Mouse (Mus musculus) heart, embryonic 14.5 days (tissue): Measurements from ENCODE around the gene Cckar. TPM values are rescaled to one million over a fixed set of nuclear protein-coding genes. Genes with fewer than 3 reads are reported as not detected.
"Not testable (repeated sequence)": the region's sequence is repeated elsewhere in the genome, so short reads cannot be mapped to it uniquely, and the experiment has no call there.

Source experiments
- ATAC-seq: fragments of 200-750 bp; cut with Nextera tagmentation; 2 replicates; pipeline ENCODE4 v1.8.0; 2017; ENCODE audit warnings: low read depth, moderate TSS enrichment; ENCODE audit not compliant: insufficient number of reproducible peaks, insufficient read depth, low FRiP score
- H3K27ac ChIP-seq, 2 experiments: fragments of 200-500 bp in 1 of 2; fragments of 300-500 bp in 1 of 2; sonication (generic) in 1 of 2; replicated peaks in 1 of 2; 2 replicates each; pipeline ENCODE4 v1.5.1; 2012 to 2014; ENCODE audit warnings: low read depth in 2 of 2, low read length in 2 of 2, control low read depth in 1 of 2, mild to moderate bottlenecking in 1 of 2, mixed read lengths in 1 of 2; ENCODE audit not compliant: control insufficient read depth in 1 of 2, insufficient read depth in 1 of 2
- H3K27me3 ChIP-seq: fragments of 300-500 bp; sonication (generic); 2 replicates; pipeline ENCODE4 v1.6.1; 2014; ENCODE audit warnings: mild to moderate bottlenecking, low read length, control low read depth; ENCODE audit not compliant: control insufficient read depth, insufficient read depth
- H3K36me3 ChIP-seq: fragments of 300-500 bp; sonication (generic); 2 replicates; pipeline ENCODE4 v1.6.1; 2014; ENCODE audit warnings: mild to moderate bottlenecking, control low read depth, low read length, mixed read lengths; ENCODE audit not compliant: control insufficient read depth, insufficient read depth
- H3K4me1 ChIP-seq, 2 experiments: fragments of 200-500 bp in 1 of 2; fragments of 300-500 bp in 1 of 2; sonication (generic) in 1 of 2; 2 replicates each; pipeline ENCODE4 v1.6.1; 2012 to 2014; ENCODE audit warnings: low read length in 2 of 2, control low read depth in 1 of 2, mixed read lengths in 1 of 2; ENCODE audit not compliant: control insufficient read depth in 2 of 2, insufficient read depth in 2 of 2
- H3K4me2 ChIP-seq: fragments of 300-500 bp; sonication (generic); 2 replicates; pipeline ENCODE4 v1.6.1; 2014; ENCODE audit warnings: mild to moderate bottlenecking, low read length
- H3K4me3 ChIP-seq, 2 experiments: fragments of 200-500 bp in 1 of 2; fragments of 300-500 bp in 1 of 2; sonication (generic) in 1 of 2; 2 replicates each; pipeline ENCODE4 v1.5.1; 2012 to 2014; ENCODE audit warnings: low read length in 2 of 2, mild to moderate bottlenecking in 2 of 2, control low read depth in 1 of 2, low read depth in 1 of 2, moderate library complexity in 1 of 2; ENCODE audit not compliant: control insufficient read depth in 1 of 2, insufficient read depth in 1 of 2
- H3K9ac ChIP-seq: fragments of 300-500 bp; sonication (generic); 2 replicates; pipeline ENCODE4 v1.6.1; 2014; ENCODE audit warnings: mild to moderate bottlenecking, low read length
- H3K9me3 ChIP-seq: fragments of 300-500 bp; sonication (generic); 2 replicates; pipeline ENCODE4 v1.6.1; 2016; ENCODE audit warnings: low read length, control low read depth; ENCODE audit not compliant: control insufficient read depth
- WGBS: fragments of 180-500 bp; shearing (Covaris S2); extraction: QIAGEN DNeasy Blood & Tissue Kit; methylation state at CpG from one replicate; pipeline ENCODE4 v1.1.7; 2014; 5-methylcytosine and 5-hydroxymethylcytosine counted together
- polyA plus RNA-seq: library from polyadenylated mRNA; unstranded; fragments of >200 nt; fragmentation: Nextera tagmentation; extraction: Ambion mirVana; gene quantifications from 2 replicates; pipeline ENCODE4 v1.2.1, GENCODE M21; 2014

The Cckar gene
- polyA plus RNA-seq, 1 experiment from 2014 or later: 1.8 TPM

- ATAC-seq, H3K4me3 ChIP-seq, H3K27ac ChIP-seq, H3K9ac ChIP-seq, H3K9me3 ChIP-seq, H3K4me2 ChIP-seq, H3K36me3 ChIP-seq, H3K27me3 ChIP-seq, H3K4me1 ChIP-seq: not testable (repeated sequence)
- WGBS: 83% methylated on average over 6 of the region's 6 CpGs
These were observed 33.9 kb downstream of the Cckar start for GRCm38 (mm10) chr5:53673493-53674150.

GRCm38 (mm10) chr5:53672352-53672751, 35.2 kb downstream of the Cckar start:
- Histone ChIP-seq H3K27me3 (no peaks in the 10 kb centered on the region), H3K4me1 (peaks cover 0 to 7% of the 10 kb centered on the region in 2 experiments; a peak in 3 of 4 replicates), H3K27ac (no peak overlapping the region), H3K9ac (no peak overlapping the region), H3K36me3 (no peaks in the 10 kb centered on the region), H3K9me3 (no peaks in the 10 kb centered on the region), H3K4me2 (no peak overlapping the region), H3K4me3 (no peak overlapping the region)
- no peak for ATAC-seq
- 17% methylated on average over 5 of the region's 5 CpGs for WGBS

DNA sequence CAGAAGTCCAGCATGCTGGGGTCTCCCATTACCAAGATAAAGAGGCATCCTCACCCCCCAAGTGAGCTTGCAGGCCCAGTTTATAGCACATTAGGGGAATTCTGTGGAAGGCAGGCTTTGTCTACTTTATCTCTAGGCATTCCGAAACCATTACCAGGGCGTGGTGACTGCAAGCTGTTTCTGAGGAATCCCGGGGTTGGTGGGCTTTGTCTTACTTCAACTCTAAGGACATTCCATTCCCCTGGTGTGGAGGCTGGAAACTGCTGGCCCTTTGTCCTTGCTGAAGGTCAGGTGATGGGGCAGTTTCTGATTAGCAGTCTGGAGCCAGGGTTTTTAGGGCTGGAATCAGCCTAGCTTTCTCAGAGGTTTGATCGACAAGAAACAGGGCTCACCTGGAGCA, 36.0 kb downstream of the Cckar start:
- H3K9me3 ChIP-seq: no peaks in the 10 kb centered on the region
- H3K4me3 ChIP-seq: no peak overlapping the region
- H3K27me3 ChIP-seq: no peaks in the 10 kb centered on the region
- no peak overlapping the region for H3K9ac ChIP-seq
- peaks cover 0 to 7% of the 10 kb centered on the region in 2 experiments; a peak in 3 of 4 replicates for H3K4me1 ChIP-seq
- H3K36me3 ChIP-seq: no peaks in the 10 kb centered on the region
- no peak overlapping the region for H3K4me2 ChIP-seq
- no peak for ATAC-seq
- H3K27ac ChIP-seq: no peak overlapping the region
- WGBS: 35% methylated on average over 4 of the region's 4 CpGs

GRCm38 (mm10) chr5:53670321-53670938, 37.1 kb downstream of the Cckar start:
- no peak overlapping the region for H3K27ac ChIP-seq
- H3K9me3 ChIP-seq: no peaks in the 10 kb centered on the region
- H3K4me2 ChIP-seq: no peak overlapping the region
- no peaks in the 10 kb centered on the region for H3K27me3 ChIP-seq
- no peak overlapping the region for H3K9ac ChIP-seq
- H3K4me3 ChIP-seq: no peak overlapping the region
- WGBS: 86% methylated on average over 10 of the region's 10 CpGs
- no peaks in the 10 kb centered on the region for H3K36me3 ChIP-seq
- ATAC-seq: no peak
- H3K4me1 ChIP-seq: peaks cover 0 to 7% of the 10 kb centered on the region in 2 experiments; a peak in 3 of 4 replicates

DNA sequence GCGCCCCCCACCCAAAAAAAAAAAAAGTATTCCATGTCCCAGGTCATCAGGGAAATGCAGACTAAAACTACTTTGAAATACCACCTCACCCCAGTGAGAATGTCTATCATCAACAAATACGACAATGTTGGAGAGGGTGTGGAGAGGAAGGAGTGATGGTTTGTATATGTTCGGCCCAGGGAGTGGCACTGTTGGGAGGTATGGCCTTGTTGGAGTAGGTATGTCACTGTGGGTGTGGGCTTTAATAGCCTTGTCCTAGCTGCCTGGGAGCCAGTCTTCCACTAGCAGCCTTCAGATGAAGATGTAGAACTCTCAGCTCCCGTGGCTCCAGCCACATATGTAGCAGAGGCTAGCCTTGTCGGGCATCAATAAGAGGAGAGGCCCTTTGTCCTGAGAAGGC, 39.5 kb downstream of the Cckar start:
- H3K9ac ChIP-seq: no peak overlapping the region
- ATAC-seq: no peak
- no peaks in the 10 kb centered on the region for H3K27me3 ChIP-seq
- no peaks in the 10 kb centered on the region for H3K9me3 ChIP-seq
- H3K4me3 ChIP-seq: no peak overlapping the region
- H3K4me1 ChIP-seq: peaks cover 0 to 7% of the 10 kb centered on the region in 2 experiments; a peak in 3 of 4 replicates
- H3K36me3 ChIP-seq: no peaks in the 10 kb centered on the region
- no peak overlapping the region for H3K4me2 ChIP-seq
- no peak overlapping the region for H3K27ac ChIP-seq
- 75% methylated on average over 5 of the region's 5 CpGs for WGBS

GRCm38 (mm10) chr5:53663665-53664064, 43.8 kb downstream of the Cckar start:
- ATAC-seq: no peak
- H3K27me3 ChIP-seq: no peaks in the 10 kb centered on the region
- no peaks in the 10 kb centered on the region for H3K36me3 ChIP-seq
- H3K9ac ChIP-seq: no peak overlapping the region
- no peaks in the 10 kb centered on the region for H3K9me3 ChIP-seq
- no peak overlapping the region for H3K4me2 ChIP-seq
- H3K4me3 ChIP-seq: no peak overlapping the region
- no peak overlapping the region for H3K27ac ChIP-seq
- H3K4me1 ChIP-seq: no peaks in the 10 kb centered on the region

- Histone ChIP-seq H3K9ac (no peak overlapping the region), H3K4me1 (no peaks in the 10 kb centered on the region), H3K27me3 (no peaks in the 10 kb centered on the region), H3K36me3 (no peaks in the 10 kb centered on the region), H3K4me3 (no peak overlapping the region), H3K4me2 (no peak overlapping the region), H3K27ac (no peak overlapping the region), H3K9me3 (no peaks in the 10 kb centered on the region)
- no peak for ATAC-seq
- WGBS: 17% methylated on average over 1 of the region's 1 CpGs
These were observed 45.1 kb downstream of the Cckar start for GRCm38 (mm10) chr5:53662413-53662812.

DNA sequence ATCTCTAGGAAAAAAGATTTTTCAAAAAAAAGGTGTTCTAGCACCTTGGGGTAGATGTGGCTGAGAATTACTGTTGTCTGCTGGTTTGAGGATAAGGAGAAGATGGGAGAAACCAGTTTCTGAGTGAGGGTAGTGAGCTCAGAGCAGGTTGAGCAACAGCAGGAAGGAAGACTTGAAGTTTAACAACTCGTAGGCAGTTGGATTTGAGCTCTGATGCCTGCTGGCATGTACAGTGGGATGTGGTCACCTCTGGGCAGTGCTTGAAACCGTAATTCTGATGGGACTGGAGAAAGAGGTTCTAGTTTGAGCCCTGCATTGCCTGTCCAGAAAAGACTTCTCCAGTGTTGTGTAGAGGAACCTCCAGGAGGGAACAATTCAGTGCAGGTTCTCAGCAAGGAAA, 46.0 kb downstream of the Cckar start:
- H3K4me1 ChIP-seq: no peaks in the 10 kb centered on the region
- H3K36me3 ChIP-seq: no peaks in the 10 kb centered on the region
- no peaks in the 10 kb centered on the region for H3K9me3 ChIP-seq
- no peak for ATAC-seq
- H3K4me2 ChIP-seq: no peak overlapping the region
- H3K27me3 ChIP-seq: no peaks in the 10 kb centered on the region
- no peak overlapping the region for H3K27ac ChIP-seq
- WGBS: 73% methylated on average over 2 of the region's 2 CpGs
- no peak overlapping the region for H3K9ac ChIP-seq
- H3K4me3 ChIP-seq: no peak overlapping the region
